Mouse (Mus musculus) embryonic facial prominence, embryonic 14.5 days (tissue): ENCODE measurements around the gene Cct2. TPM values are rescaled to one million over a fixed set of nuclear protein-coding genes. Genes with fewer than 3 reads are reported as not detected.

Experiments
- ATAC-seq: fragments of 200-750 bp; cut with Nextera tagmentation; 2 replicates; pipeline ENCODE4 v1.8.0; 2017; ENCODE audit warnings: low read depth, moderate number of reproducible peaks, moderate TSS enrichment
- DNase-seq: peaks from one replicate; pipeline ENCODE4 v3.0.0-alpha.2; 2015; ENCODE audit warnings: low spot score
- H3K27ac ChIP-seq: fragments of 300-500 bp; sonication (generic); replicated peaks from 2 replicates; pipeline ENCODE4 v1.5.1; 2014; ENCODE audit warnings: low read depth, mild to moderate bottlenecking, low read length, moderate library complexity
- H3K27me3 ChIP-seq: fragments of 300-500 bp; sonication (generic); replicated peaks from 2 replicates; pipeline ENCODE4 v1.6.1; 2014; ENCODE audit warnings: low read length; ENCODE audit not compliant: control insufficient read depth, insufficient read depth
- H3K36me3 ChIP-seq: fragments of 300-500 bp; sonication (generic); 2 replicates; pipeline ENCODE4 v1.6.1; 2014; ENCODE audit warnings: low read length, mixed read lengths; ENCODE audit not compliant: control insufficient read depth, insufficient read depth
- H3K4me1 ChIP-seq: fragments of 300-500 bp; sonication (generic); 2 replicates; pipeline ENCODE4 v1.6.1; 2014; ENCODE audit warnings: antibody characterized with exemption, low read length; ENCODE audit not compliant: control insufficient read depth, insufficient read depth
- H3K4me2 ChIP-seq: fragments of 300-500 bp; sonication (generic); 2 replicates; pipeline ENCODE4 v1.6.1; 2014; ENCODE audit warnings: low read depth, mild to moderate bottlenecking, low read length, moderate library complexity, mixed read lengths
- H3K4me3 ChIP-seq: fragments of 300-500 bp; sonication (generic); 2 replicates; pipeline ENCODE4 v1.5.1; 2014; ENCODE audit warnings: low read depth, mild to moderate bottlenecking, low read length
- H3K9ac ChIP-seq: fragments of 300-500 bp; sonication (generic); 2 replicates; pipeline ENCODE4 v1.6.1; 2014; ENCODE audit warnings: low read depth, mild to moderate bottlenecking, low read length, moderate library complexity, mixed read lengths
- H3K9me3 ChIP-seq: fragments of 300-500 bp; sonication (generic); 2 replicates; pipeline ENCODE4 v1.6.1; 2016; ENCODE audit warnings: low read length; ENCODE audit not compliant: control insufficient read depth
- WGBS: fragments of 180-500 bp; shearing (Covaris S2); extraction: QIAGEN DNeasy Blood & Tissue Kit; methylation state at CpG from one replicate; pipeline ENCODE4 v1.1.7; 2014; 5-methylcytosine and 5-hydroxymethylcytosine counted together
- polyA plus RNA-seq: library from polyadenylated mRNA; unstranded; fragments of >200 nt; fragmentation: Nextera tagmentation; extraction: Ambion mirVana; gene quantifications from 2 replicates; pipeline ENCODE4 v1.2.1, GENCODE M21; 2014

Cct2 gene
- polyA plus RNA-seq, 1 experiment from 2014 or later = 266 TPM

DNA sequence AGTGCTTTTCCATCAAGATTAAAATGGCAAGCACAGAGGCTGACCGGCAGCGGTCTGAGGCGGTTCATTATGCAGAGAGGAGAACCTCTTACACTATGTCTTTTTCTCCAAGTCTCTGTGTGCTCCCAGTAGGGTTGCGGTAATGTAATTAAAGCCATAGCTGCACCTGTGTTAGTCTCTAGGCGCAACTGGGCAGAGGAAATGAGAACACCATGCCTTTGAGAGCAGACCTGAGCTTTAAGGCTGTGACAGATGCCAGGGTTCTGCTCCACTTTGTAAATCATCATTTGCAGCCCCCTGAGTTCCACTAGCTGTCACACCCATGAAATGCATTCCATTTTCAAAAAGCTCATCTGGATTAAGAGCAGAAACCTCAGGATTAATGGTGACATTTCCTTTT, 58.9 kb downstream of the Cct2 start:
- H3K36me3 ChIP-seq = no peaks in the 10 kb centered on the region
- no peaks in the 10 kb centered on the region for H3K9me3 ChIP-seq
- H3K4me2 ChIP-seq = no peak overlapping the region
- ATAC-seq = peak; percentile 70; the same call in 1 of the 2 replicates
- H3K4me3 ChIP-seq = no peak overlapping the region
- no peaks in the 10 kb centered on the region for H3K4me1 ChIP-seq
- WGBS = 60% methylated on average over 5 of the region's 5 CpGs
- no peak overlapping the region for H3K27ac ChIP-seq
- no peak for DNase-seq
- no peak overlapping the region for H3K9ac ChIP-seq
- no peaks in the 10 kb centered on the region for H3K27me3 ChIP-seq

Other genes with a start within 250 kb of the Cct2 start
- 0.26 and 0.31 TPM in 2 replicates for gene Myrfl, start 166.9 kb downstream of the Cct2 start, polyA plus RNA-seq
- 28.6 and 29.9 TPM in 2 replicates for gene Rab3ip, start 113.0 kb downstream of the Cct2 start, polyA plus RNA-seq
- not detected in 2 replicates for gene Gm10271, start 91.2 kb downstream of the Cct2 start, polyA plus RNA-seq
- 2.3 and 4.6 TPM in 2 replicates for gene Best3, start 77.5 kb downstream of the Cct2 start, polyA plus RNA-seq
- gene Lrrc10, start 18.5 kb downstream of the Cct2 start, polyA plus RNA-seq = not detected in 2 replicates
- 22.6 and 27.6 TPM in 2 replicates for gene Frs2, start 84.7 kb upstream of the Cct2 start, polyA plus RNA-seq
- gene Yeats4, start 160.7 kb upstream of the Cct2 start, polyA plus RNA-seq = 57.9 and 64.6 TPM in 2 replicates
- not detected in 2 replicates for gene 9530003J23Rik, start 174.9 kb upstream of the Cct2 start, polyA plus RNA-seq
- 105 and 146 TPM in 2 replicates for gene Lyz2, start 218.5 kb upstream of the Cct2 start, polyA plus RNA-seq
- 0.18 TPM in 1 of 2 replicates, not detected in the other for gene Lyz1, start 229.1 kb upstream of the Cct2 start, polyA plus RNA-seq